Mouse (Mus musculus): ENCODE measurements around the gene Cln6.

DNA sequence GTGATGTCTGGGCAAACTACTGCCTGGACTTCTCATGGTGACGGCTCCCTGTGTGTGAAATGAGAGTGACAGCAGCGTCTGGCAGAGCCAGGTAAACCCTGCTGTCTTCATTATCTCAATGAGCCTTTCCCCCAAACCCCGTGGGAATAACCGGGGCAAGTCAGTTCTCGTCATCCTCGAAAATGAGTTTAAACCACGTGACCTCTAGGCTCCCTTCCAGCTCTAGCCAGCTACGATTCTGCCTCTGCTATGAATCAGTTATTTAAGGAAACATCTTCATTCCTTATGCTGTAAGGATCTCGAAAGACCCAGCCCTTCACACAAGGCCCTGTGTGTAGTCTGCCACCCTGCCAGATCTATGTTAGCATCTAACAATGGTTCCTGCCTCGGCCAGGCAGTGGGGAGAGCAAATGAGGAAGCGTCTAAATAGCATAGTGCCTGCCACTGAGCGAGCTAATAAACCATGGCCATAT, 21.4 kb upstream of the Cln6 start:
- TF ChIP-seq POLR2A (IDR thresholded peaks at IDR 0.05; ENCODE audit: extremely low read depth, insufficient read depth, low read length) (no peak), CTCF (IDR thresholded peaks at IDR 0.05; ENCODE audit: low read depth, low read length) (no peak)

Data from liver, adult 2 months (tissue).